Mouse (Mus musculus) heart, embryonic 10.5 days (tissue): ENCODE measurements around the gene Stum. TPM values are rescaled to one million over a fixed set of nuclear protein-coding genes. Genes with fewer than 3 reads are reported as not detected.
"Not testable (repeated sequence)": the region's sequence is repeated elsewhere in the genome, so short reads cannot be mapped to it uniquely, and the experiment has no call there.

Experiments used
- DNase-seq: peaks from one replicate; pipeline ENCODE4 v3.0.0-alpha.2; 2017; ENCODE audit warnings: low spot score
- H3K27ac ChIP-seq: fragments of 300-500 bp; sonication (generic); 2 replicates; pipeline ENCODE4 v1.5.1; 2016; ENCODE audit warnings: mild to moderate bottlenecking
- H3K27me3 ChIP-seq: fragments of 300-500 bp; sonication (generic); 2 replicates; pipeline ENCODE4 v1.6.1; 2016; ENCODE audit warnings: mild to moderate bottlenecking; ENCODE audit not compliant: poor library complexity, insufficient read depth, severe bottlenecking
- H3K36me3 ChIP-seq: fragments of 300-500 bp; sonication (generic); 2 replicates; pipeline ENCODE4 v1.6.1; 2016; ENCODE audit warnings: mild to moderate bottlenecking, moderate library complexity
- H3K4me1 ChIP-seq: fragments of 300-500 bp; sonication (generic); 2 replicates; pipeline ENCODE4 v1.6.1; 2016; ENCODE audit warnings: mild to moderate bottlenecking
- H3K4me3 ChIP-seq: fragments of 300-500 bp; sonication (generic); 2 replicates; pipeline ENCODE4 v1.5.1; 2016; ENCODE audit warnings: mild to moderate bottlenecking, moderate library complexity
- H3K9me3 ChIP-seq: fragments of 300-500 bp; sonication (generic); 2 replicates; pipeline ENCODE4 v1.6.1; 2016; ENCODE audit warnings: mild to moderate bottlenecking, moderate library complexity
- WGBS: fragments of 180-500 bp; shearing (Covaris S2); methylation state at CpG from one replicate; pipeline ENCODE4 v1.1.7; 2016; 5-methylcytosine and 5-hydroxymethylcytosine counted together
- polyA plus RNA-seq: library from polyadenylated mRNA; unstranded; fragments of >200 nt; fragmentation: Nextera tagmentation; extraction: Ambion mirVana; gene quantifications from 2 replicates; pipeline ENCODE4 v1.2.1, GENCODE M21; 2016

The Stum gene
- 0.26 and 0.64 TPM in 2 replicates for polyA plus RNA-seq

GRCm38 (mm10) chr1:180483399-180484291 lies at the start of gene Stum:
Stum (minus strand) TSS chr1:180483504.
- H3K27ac ChIP-seq = 0 out of 2 replicates have a peak within 1 kb of the TSS, but pooled peaks have one; percentile 42
- no peak for DNase-seq
- 3% methylated on average over 40 of the region's 40 CpGs for WGBS
- H3K4me1 ChIP-seq = peaks cover 24% of the 10 kb centered on the region
- H3K9me3 ChIP-seq = no peaks in the 10 kb centered on the region
- H3K4me3 ChIP-seq = peak within 1 kb of the TSS; percentile 62
- peaks cover 98% of the 10 kb centered on the region for H3K27me3 ChIP-seq
- H3K36me3 ChIP-seq = no peaks in the 10 kb centered on the region

- Histone ChIP-seq H3K27ac (no peak overlapping the region), H3K9me3 (peaks cover 12% of the 10 kb centered on the region)
- 91% methylated on average over 11 of the region's 11 CpGs for WGBS
Observed at GRCm38 (mm10) chr1:180532671-180533070, 49.4 kb upstream of the Stum start.

GRCm38 (mm10) chr1:180530457-180531263 lies 47.4 kb upstream of the Stum start:
- H3K27ac ChIP-seq = no peak overlapping the region
- peaks cover 3% of the 10 kb centered on the region; the same call in 1 of the 2 replicates for H3K4me1 ChIP-seq
- no peak for DNase-seq
- H3K4me3 ChIP-seq = no peak overlapping the region
- H3K27me3 ChIP-seq = peaks cover 27% of the 10 kb centered on the region
- WGBS = 70% methylated on average over 8 of the region's 8 CpGs
- H3K36me3 ChIP-seq = no peaks in the 10 kb centered on the region; the same call in 1 of the 2 replicates
- H3K9me3 ChIP-seq = peaks cover 12% of the 10 kb centered on the region

More at GRCm38 (mm10) chr1:180532671-180533070, 49.4 kb upstream of the Stum start:
- Histone ChIP-seq H3K4me3 (no peak overlapping the region), H3K27me3 (peaks cover 16% of the 10 kb centered on the region; the same call in 1 of the 2 replicates), H3K36me3 (no peaks in the 10 kb centered on the region; the same call in 1 of the 2 replicates), H3K4me1 (peaks cover 12% of the 10 kb centered on the region)
- no peak for DNase-seq

GRCm38 (mm10) chr1:180529847-180530246 lies 46.5 kb upstream of the Stum start:
- Histone ChIP-seq H3K27ac (no peak overlapping the region), H3K9me3 (peaks cover 12% of the 10 kb centered on the region), H3K4me3 (no peak overlapping the region), H3K4me1 (peaks cover 3% of the 10 kb centered on the region; the same call in 1 of the 2 replicates), H3K27me3 (peaks cover 35% of the 10 kb centered on the region), H3K36me3 (no peaks in the 10 kb centered on the region; the same call in 1 of the 2 replicates)
- WGBS = 87% methylated on average over 7 of the region's 7 CpGs
- no peak for DNase-seq

- Histone ChIP-seq H3K9me3 (no peaks in the 10 kb centered on the region), H3K36me3 (no peaks in the 10 kb centered on the region), H3K4me1 (peaks cover 3% of the 10 kb centered on the region; the same call in 1 of the 2 replicates), H3K27me3 (peaks cover 68% of the 10 kb centered on the region), H3K27ac (no peak overlapping the region), H3K4me3 (no peak overlapping the region)
- DNase-seq = no peak
- 59% methylated on average over 1 of the region's 1 CpGs for WGBS
Observed at GRCm38 (mm10) chr1:180525301-180525700, 42.0 kb upstream of the Stum start.

- no peak for DNase-seq
- WGBS = 65% methylated on average over 2 of the region's 2 CpGs
- Histone ChIP-seq H3K9me3 (no peaks in the 10 kb centered on the region), H3K36me3 (no peaks in the 10 kb centered on the region), H3K27me3 (peaks cover 77% of the 10 kb centered on the region), H3K4me3 (no peak overlapping the region), H3K27ac (no peak overlapping the region), H3K4me1 (peaks cover 3% of the 10 kb centered on the region; the same call in 1 of the 2 replicates)
Observed at GRCm38 (mm10) chr1:180523320-180523719, 40.0 kb upstream of the Stum start.

GRCm38 (mm10) chr1:180520190-180520589 lies 36.9 kb upstream of the Stum start:
- 74% methylated on average over 7 of the region's 7 CpGs for WGBS
- no peak overlapping the region for H3K27ac ChIP-seq
- H3K36me3 ChIP-seq = no peaks in the 10 kb centered on the region
- DNase-seq = no peak
- peaks cover 20% of the 10 kb centered on the region for H3K4me1 ChIP-seq
- peaks cover 70% of the 10 kb centered on the region for H3K27me3 ChIP-seq
- no peaks in the 10 kb centered on the region for H3K9me3 ChIP-seq
- H3K4me3 ChIP-seq = no peak overlapping the region

GRCm38 (mm10) chr1:180519520-180519919 lies 36.2 kb upstream of the Stum start:
- Histone ChIP-seq H3K9me3 (no peaks in the 10 kb centered on the region), H3K4me1 (peaks cover 20% of the 10 kb centered on the region), H3K27me3 (peaks cover 66% of the 10 kb centered on the region), H3K4me3 (no peak overlapping the region), H3K36me3 (no peaks in the 10 kb centered on the region), H3K27ac (no peak overlapping the region)
- WGBS = 82% methylated on average over 8 of the region's 8 CpGs
- no peak for DNase-seq

GRCm38 (mm10) chr1:180518899-180519298 lies 35.6 kb upstream of the Stum start:
- Histone ChIP-seq H3K27me3 (peaks cover 68% of the 10 kb centered on the region), H3K4me1 (peaks cover 20% of the 10 kb centered on the region)
- not testable (repeated sequence) for H3K4me3 ChIP-seq, H3K36me3 ChIP-seq, DNase-seq, H3K9me3 ChIP-seq, H3K27ac ChIP-seq
- WGBS = 87% methylated on average over 7 of the region's 7 CpGs

GRCm38 (mm10) chr1:180518412-180518811 lies 35.1 kb upstream of the Stum start:
- Histone ChIP-seq H3K36me3 (no peaks in the 10 kb centered on the region), H3K4me1 (peaks cover 20% of the 10 kb centered on the region), H3K27me3 (peaks cover 73% of the 10 kb centered on the region), H3K27ac (no peak overlapping the region), H3K9me3 (no peaks in the 10 kb centered on the region), H3K4me3 (no peak overlapping the region)
- DNase-seq = no peak
- 76% methylated on average over 8 of the region's 8 CpGs for WGBS

GRCm38 (mm10) chr1:180517390-180518054 lies 34.2 kb upstream of the Stum start:
- no peak overlapping the region for H3K4me3 ChIP-seq
- WGBS = 64% methylated on average over 10 of the region's 10 CpGs
- DNase-seq = no peak
- no peaks in the 10 kb centered on the region for H3K36me3 ChIP-seq
- peaks cover 20% of the 10 kb centered on the region for H3K4me1 ChIP-seq
- H3K27me3 ChIP-seq = peaks cover 75% of the 10 kb centered on the region
- H3K27ac ChIP-seq = no peak overlapping the region
- H3K9me3 ChIP-seq = no peaks in the 10 kb centered on the region

GRCm38 (mm10) chr1:180514077-180514476 lies 30.8 kb upstream of the Stum start:
- Histone ChIP-seq H3K4me3 (no peak overlapping the region), H3K9me3 (no peaks in the 10 kb centered on the region), H3K36me3 (no peaks in the 10 kb centered on the region), H3K27me3 (peaks cover 64% of the 10 kb centered on the region), H3K4me1 (peaks cover 20% of the 10 kb centered on the region), H3K27ac (no peak overlapping the region)
- 58% methylated on average over 2 of the region's 2 CpGs for WGBS
- DNase-seq = no peak
